Mouse (Mus musculus) ES-E14 (cell line): ENCODE measurements around the gene Pigf.

Source experiments
- CHD2 ChIP-seq: IDR thresholded peaks from 2 replicates; pipeline ENCODE4 v1.6.1; 2014; ENCODE audit warnings: mild to moderate bottlenecking, low read depth, low read length, inconsistent platforms
- HCFC1 ChIP-seq: IDR thresholded peaks from 2 replicates; pipeline ENCODE4 v1.6.1; 2012; ENCODE audit warnings: low read length, inconsistent platforms, borderline replicate concordance; ENCODE audit not compliant: insufficient read depth
- MAFK ChIP-seq: IDR thresholded peaks from 2 replicates; pipeline ENCODE4 v1.6.1; 2014; ENCODE audit warnings: mild to moderate bottlenecking, low read depth, low read length, inconsistent platforms; ENCODE audit not compliant: insufficient read depth
- ZC3H11A ChIP-seq: IDR thresholded peaks from 2 replicates; pipeline ENCODE4 v1.6.1; 2012; ENCODE audit warnings: low read depth, mild to moderate bottlenecking, inconsistent platforms, low read length, borderline replicate concordance
- ZNF384 ChIP-seq: IDR thresholded peaks from 2 replicates; pipeline ENCODE4 v1.6.1; 2012; ENCODE audit warnings: low read depth, low read length, inconsistent platforms

DNA sequence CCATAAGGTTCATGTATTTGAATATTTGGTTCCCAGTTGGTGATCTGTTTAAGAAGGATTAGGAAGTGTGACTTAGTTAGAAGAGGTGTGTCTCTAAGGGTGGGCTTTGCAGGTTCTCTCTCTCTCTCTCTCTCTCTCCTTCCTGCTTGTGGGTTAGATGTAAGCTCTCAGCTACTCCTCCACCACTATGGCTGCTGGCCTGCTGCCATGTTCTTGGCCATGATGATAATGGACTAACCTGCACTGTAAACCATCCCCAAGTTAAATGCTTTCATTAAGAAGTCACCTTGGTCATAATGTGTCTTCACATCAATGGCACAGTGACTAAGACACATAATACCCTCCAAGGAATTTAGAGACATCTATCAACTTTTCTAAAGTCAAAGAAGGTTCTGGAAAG, 48.3 kb upstream of the Pigf start:
- TF ChIP-seq CHD2 (no peak), ZC3H11A (no peak), ZNF384 (no peak), MAFK (no peak), HCFC1 (no peak)
